Mouse (Mus musculus): ENCODE data around the gene Nrcam. TPM values are rescaled to one million over a fixed set of nuclear protein-coding genes. Genes with fewer than 3 reads are reported as not detected.

Gene Nrcam
- polyA plus RNA-seq, 1 experiment: 0.71 TPM

GRCm38 (mm10) chr12:44498872-44499271 is 170.2 kb downstream of the Nrcam start:
- TF ChIP-seq TCF12 (IDR thresholded peaks at IDR 0.05; ENCODE audit: insufficient read depth, poor library complexity, severe bottlenecking) (no peak), MYOG (IDR thresholded peaks at IDR 0.05; ENCODE audit: control insufficient read depth in 1 of 3, insufficient read depth in 1 of 3, insufficient read length in 2 of 3, low read depth in 2 of 3) (no peak), SRF (IDR thresholded peaks at IDR 0.05; ENCODE audit: control insufficient read depth, insufficient read length, low read depth) (no peak), POLR2AphosphoS2 (IDR thresholded peaks at IDR 0.05; ENCODE audit: insufficient read length, low read depth) (no peak), CEBPB (IDR thresholded peaks at IDR 0.05; ENCODE audit: insufficient read depth, poor library complexity, severe bottlenecking) (no peak), USF1 (IDR thresholded peaks at IDR 0.05; ENCODE audit: low read depth) (no peak), TCF3 (IDR thresholded peaks at IDR 0.05; ENCODE audit: insufficient read length, low read depth) (no peak), REST (IDR thresholded peaks at IDR 0.05; ENCODE audit: insufficient read depth, insufficient read length) (no peak)
- Histone ChIP-seq H3K36me3 (ENCODE audit: control insufficient read depth, insufficient read depth) (no peaks in the 10 kb centered on the region), H3K27me3 (ENCODE audit: control insufficient read depth, insufficient read depth, insufficient read length) (no peaks in the 10 kb centered on the region), H3K4me3 (no peak overlapping the region), H3K4me2 (ENCODE audit: low read depth) (no peak overlapping the region), H3K79me2 (ENCODE audit: control insufficient read depth, insufficient read depth) (no peaks in the 10 kb centered on the region), H3ac (ENCODE audit: control insufficient read depth, insufficient read length) (no peak overlapping the region)

GRCm38 (mm10) chr12:44501807-44502487 is 173.3 kb downstream of the Nrcam start:
- Histone ChIP-seq H3K36me3 (ENCODE audit: control insufficient read depth, insufficient read depth) (no peaks in the 10 kb centered on the region), H3ac (ENCODE audit: control insufficient read depth, insufficient read length) (no peak overlapping the region), H3K4me3 (no peak overlapping the region), H3K27me3 (ENCODE audit: control insufficient read depth, insufficient read depth, insufficient read length) (no peaks in the 10 kb centered on the region), H3K4me2 (ENCODE audit: low read depth) (no peak overlapping the region), H3K79me2 (ENCODE audit: control insufficient read depth, insufficient read depth) (no peaks in the 10 kb centered on the region)
- TF ChIP-seq POLR2A (IDR thresholded peaks at IDR 0.05; ENCODE audit: insufficient read length, low read depth) (no peak), SRF (IDR thresholded peaks at IDR 0.05; ENCODE audit: control insufficient read depth, insufficient read length, low read depth) (no peak), MAX (IDR thresholded peaks at IDR 0.05; ENCODE audit: low read depth) (no peak), MYOD1 (IDR thresholded peaks at IDR 0.05; ENCODE audit: control insufficient read depth in 1 of 3, insufficient read length in 2 of 3, low read depth in 2 of 3) (no peak), CEBPB (IDR thresholded peaks at IDR 0.05; ENCODE audit: insufficient read depth, poor library complexity, severe bottlenecking) (no peak), USF1 (IDR thresholded peaks at IDR 0.05; ENCODE audit: low read depth) (no peak), REST (IDR thresholded peaks at IDR 0.05; ENCODE audit: insufficient read depth, insufficient read length) (no peak), TCF12 (IDR thresholded peaks at IDR 0.05; ENCODE audit: insufficient read depth, poor library complexity, severe bottlenecking) (no peak), POLR2AphosphoS2 (IDR thresholded peaks at IDR 0.05; ENCODE audit: insufficient read length, low read depth) (no peak), MYOG (IDR thresholded peaks at IDR 0.05; ENCODE audit: control insufficient read depth in 1 of 3, insufficient read depth in 1 of 3, insufficient read length in 2 of 3, low read depth in 2 of 3) (no peak), TCF3 (IDR thresholded peaks at IDR 0.05; ENCODE audit: insufficient read length, low read depth) (no peak), E2F4 (IDR thresholded peaks at IDR 0.05; ENCODE audit: insufficient read depth) (no peak)

GRCm38 (mm10) chr12:44503737-44504136 is 175.1 kb downstream of the Nrcam start:
- Histone ChIP-seq H3ac (ENCODE audit: control insufficient read depth, insufficient read length) (no peak overlapping the region), H3K79me2 (ENCODE audit: control insufficient read depth, insufficient read depth) (no peaks in the 10 kb centered on the region), H3K4me2 (ENCODE audit: low read depth) (no peak overlapping the region), H3K36me3 (ENCODE audit: control insufficient read depth, insufficient read depth) (no peaks in the 10 kb centered on the region), H3K27me3 (ENCODE audit: control insufficient read depth, insufficient read depth, insufficient read length) (no peaks in the 10 kb centered on the region), H3K4me3 (no peak overlapping the region)
- no peak for TF ChIP-seq MAX (IDR thresholded peaks at IDR 0.05; ENCODE audit: low read depth)
- no peak for TF ChIP-seq MYOD1 (IDR thresholded peaks at IDR 0.05; ENCODE audit: control insufficient read depth in 1 of 3, insufficient read length in 2 of 3, low read depth in 2 of 3)
- no peak for TF ChIP-seq E2F4 (IDR thresholded peaks at IDR 0.05; ENCODE audit: insufficient read depth)
- TF ChIP-seq TCF12 (IDR thresholded peaks at IDR 0.05; ENCODE audit: insufficient read depth, poor library complexity, severe bottlenecking): no peak
- TF ChIP-seq TCF3 (IDR thresholded peaks at IDR 0.05; ENCODE audit: insufficient read length, low read depth): no peak

- Histone ChIP-seq H3K4me3 (no peak overlapping the region), H3K4me2 (ENCODE audit: low read depth) (no peak overlapping the region), H3K27me3 (ENCODE audit: control insufficient read depth, insufficient read depth, insufficient read length) (no peaks in the 10 kb centered on the region), H3ac (ENCODE audit: control insufficient read depth, insufficient read length) (no peak overlapping the region), H3K79me2 (ENCODE audit: control insufficient read depth, insufficient read depth) (no peaks in the 10 kb centered on the region), H3K36me3 (ENCODE audit: control insufficient read depth, insufficient read depth) (no peaks in the 10 kb centered on the region)
- no peak for TF ChIP-seq USF1 (IDR thresholded peaks at IDR 0.05; ENCODE audit: low read depth)
- TF ChIP-seq MYOD1 (IDR thresholded peaks at IDR 0.05; ENCODE audit: control insufficient read depth in 1 of 3, insufficient read length in 2 of 3, low read depth in 2 of 3): no peak
- no peak for TF ChIP-seq SRF (IDR thresholded peaks at IDR 0.05; ENCODE audit: control insufficient read depth, insufficient read length, low read depth)
- no peak for TF ChIP-seq POLR2AphosphoS2 (IDR thresholded peaks at IDR 0.05; ENCODE audit: insufficient read length, low read depth)
- TF ChIP-seq POLR2A (IDR thresholded peaks at IDR 0.05; ENCODE audit: insufficient read length, low read depth): no peak
- TF ChIP-seq TCF12 (IDR thresholded peaks at IDR 0.05; ENCODE audit: insufficient read depth, poor library complexity, severe bottlenecking): no peak
- no peak for TF ChIP-seq E2F4 (IDR thresholded peaks at IDR 0.05; ENCODE audit: insufficient read depth)
Measured at GRCm38 (mm10) chr12:44508635-44509034, 179.9 kb downstream of the Nrcam start.

GRCm38 (mm10) chr12:44509406-44510104 is 180.9 kb downstream of the Nrcam start:
- TF ChIP-seq USF1 (IDR thresholded peaks at IDR 0.05; ENCODE audit: low read depth) (no peak), TCF12 (IDR thresholded peaks at IDR 0.05; ENCODE audit: insufficient read depth, poor library complexity, severe bottlenecking) (no peak), MAX (IDR thresholded peaks at IDR 0.05; ENCODE audit: low read depth) (no peak), MYOG (IDR thresholded peaks at IDR 0.05; ENCODE audit: control insufficient read depth in 1 of 3, insufficient read depth in 1 of 3, insufficient read length in 2 of 3, low read depth in 2 of 3) (no peak), E2F4 (IDR thresholded peaks at IDR 0.05; ENCODE audit: insufficient read depth) (no peak), TCF3 (IDR thresholded peaks at IDR 0.05; ENCODE audit: insufficient read length, low read depth) (no peak), POLR2A (IDR thresholded peaks at IDR 0.05; ENCODE audit: insufficient read length, low read depth) (no peak), REST (IDR thresholded peaks at IDR 0.05; ENCODE audit: insufficient read depth, insufficient read length) (no peak), CEBPB (IDR thresholded peaks at IDR 0.05; ENCODE audit: insufficient read depth, poor library complexity, severe bottlenecking) (no peak), SRF (IDR thresholded peaks at IDR 0.05; ENCODE audit: control insufficient read depth, insufficient read length, low read depth) (no peak), MYOD1 (IDR thresholded peaks at IDR 0.05; ENCODE audit: control insufficient read depth in 1 of 3, insufficient read length in 2 of 3, low read depth in 2 of 3) (no peak), POLR2AphosphoS2 (IDR thresholded peaks at IDR 0.05; ENCODE audit: insufficient read length, low read depth) (no peak)
- H3K4me2 ChIP-seq (ENCODE audit: low read depth): no peak overlapping the region
- no peaks in the 10 kb centered on the region for H3K79me2 ChIP-seq (ENCODE audit: control insufficient read depth, insufficient read depth)
- no peaks in the 10 kb centered on the region for H3K27me3 ChIP-seq (ENCODE audit: control insufficient read depth, insufficient read depth, insufficient read length)
- no peaks in the 10 kb centered on the region for H3K36me3 ChIP-seq (ENCODE audit: control insufficient read depth, insufficient read depth)
- H3ac ChIP-seq (ENCODE audit: control insufficient read depth, insufficient read length): no peak overlapping the region
- H3K4me3 ChIP-seq: no peak overlapping the region
